Mouse (Mus musculus): Measurements from ENCODE around the gene Ptprg.
"Not testable (repeated sequence)": the region's sequence is repeated elsewhere in the genome, so short reads cannot be mapped to it uniquely, and the experiment has no call there.

The Ptprg gene

DNA sequence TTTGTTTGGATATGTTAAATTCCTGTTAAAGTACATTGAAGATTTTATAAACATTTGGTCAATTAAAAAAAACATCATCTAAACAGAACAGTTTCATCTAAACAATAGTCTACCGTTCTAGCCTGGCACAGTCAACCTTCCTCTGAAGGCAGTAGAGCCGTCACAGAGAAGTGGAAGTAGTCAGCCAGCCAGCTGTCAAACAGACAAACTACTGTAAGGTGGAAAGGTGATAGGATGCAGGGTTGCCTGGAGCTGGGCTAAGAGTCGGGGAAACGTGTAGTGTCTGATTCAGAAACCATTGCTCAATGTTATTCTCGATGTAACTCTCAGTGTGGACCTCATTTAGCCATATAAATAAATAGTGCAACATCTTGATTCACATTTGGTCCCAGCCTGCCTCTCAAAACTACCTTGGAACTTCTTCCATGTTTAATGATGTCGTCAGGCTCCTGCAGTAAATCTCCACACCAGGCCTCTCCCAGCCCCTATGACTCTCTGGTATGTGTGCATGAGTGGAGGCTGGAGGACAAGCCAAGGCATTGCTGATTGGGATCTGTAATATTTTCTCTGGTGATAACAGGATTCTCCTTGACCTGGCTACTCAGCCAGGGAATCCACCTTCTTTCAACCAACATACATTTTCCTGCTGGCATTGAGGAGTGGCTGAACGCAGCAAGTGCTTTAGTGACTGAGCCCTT is 178.0 kb downstream of the Ptprg start:
- no peak for DNase-seq (ENCODE audit: extremely low spot score, low spot score)

DNA sequence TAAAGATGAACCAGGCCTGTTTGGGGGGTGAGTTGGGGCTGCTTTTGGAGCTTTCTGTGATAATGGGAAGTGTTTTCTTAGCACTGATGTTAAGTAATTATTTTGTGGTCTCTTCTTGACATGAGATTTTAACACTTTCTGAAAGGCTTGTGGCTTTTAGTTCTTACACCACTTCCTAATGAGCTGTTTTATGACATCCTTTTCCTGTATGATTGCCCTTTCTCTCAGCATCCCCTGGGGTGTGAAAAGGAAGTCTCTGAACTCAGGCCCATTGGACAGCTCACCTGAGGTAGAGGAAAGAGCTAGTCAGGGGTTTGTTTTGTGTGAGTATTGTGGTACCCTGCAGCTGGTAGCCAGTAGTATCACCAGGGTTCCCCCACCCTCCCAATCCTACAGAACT is 179.0 kb downstream of the Ptprg start:
- no peak for DNase-seq (ENCODE audit: extremely low spot score, low spot score)

DNA sequence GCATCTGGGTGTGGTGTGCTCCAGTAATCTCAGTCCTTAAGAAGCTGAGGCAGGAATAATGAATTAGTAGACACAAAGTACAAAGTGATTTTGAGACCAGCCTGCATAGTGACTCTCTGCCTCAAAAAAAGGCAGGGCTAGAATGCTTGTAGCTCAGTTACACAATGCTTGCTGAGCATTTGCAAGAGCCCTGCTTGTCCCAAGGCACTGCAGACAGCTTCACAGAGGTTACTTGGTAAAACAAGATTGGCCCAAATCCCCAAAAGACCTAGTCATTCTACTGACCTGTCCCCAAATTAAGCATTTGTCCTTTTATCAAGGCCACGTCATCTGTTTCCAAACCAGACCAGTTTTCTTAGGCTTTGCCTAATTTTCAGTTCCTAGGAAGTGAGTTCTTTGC is 190.4 kb downstream of the Ptprg start:
- no peak for DNase-seq (ENCODE audit: extremely low spot score, low spot score)

DNA sequence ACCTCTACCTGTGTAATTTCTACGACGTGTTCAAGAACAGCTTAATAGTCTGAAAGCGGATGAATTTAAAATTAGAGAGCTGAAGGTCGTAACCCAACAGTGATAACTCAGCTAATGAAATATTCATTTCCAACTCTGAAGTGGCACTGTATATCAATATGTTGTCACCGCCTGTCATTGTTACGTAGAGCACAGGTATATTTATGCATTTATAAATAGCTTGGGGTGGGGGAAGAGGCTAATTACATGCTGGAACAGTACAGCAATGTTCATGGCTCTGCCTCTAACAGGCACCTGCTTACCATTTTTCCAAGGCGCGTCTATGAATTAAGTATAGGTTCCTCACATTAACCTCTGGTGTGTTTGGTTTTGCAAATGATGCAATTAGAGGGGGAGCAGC is 199.3 kb downstream of the Ptprg start:
- DNase-seq (ENCODE audit: extremely low spot score, low spot score): no peak

DNA sequence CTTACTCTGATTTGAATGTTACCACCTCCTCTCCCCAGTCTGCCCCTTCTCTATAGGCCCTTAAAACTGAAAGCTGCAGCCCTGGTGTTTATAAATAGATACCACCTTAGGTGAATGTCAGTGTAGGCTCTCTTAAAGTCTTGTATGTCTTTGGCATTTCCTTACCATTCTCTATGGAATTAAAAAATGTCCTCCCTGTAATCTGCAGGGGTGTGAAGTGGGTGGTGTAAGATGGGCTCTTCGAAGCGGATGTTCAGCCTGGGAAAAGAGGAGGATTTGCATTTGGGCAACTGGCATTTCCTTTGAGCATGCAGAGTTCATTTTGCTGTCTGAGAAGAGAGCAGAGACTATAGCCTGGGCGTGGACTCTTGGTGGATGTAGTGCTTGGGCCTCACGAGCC is 201.3 kb downstream of the Ptprg start:
- no peak for DNase-seq (ENCODE audit: extremely low spot score, low spot score)

DNA sequence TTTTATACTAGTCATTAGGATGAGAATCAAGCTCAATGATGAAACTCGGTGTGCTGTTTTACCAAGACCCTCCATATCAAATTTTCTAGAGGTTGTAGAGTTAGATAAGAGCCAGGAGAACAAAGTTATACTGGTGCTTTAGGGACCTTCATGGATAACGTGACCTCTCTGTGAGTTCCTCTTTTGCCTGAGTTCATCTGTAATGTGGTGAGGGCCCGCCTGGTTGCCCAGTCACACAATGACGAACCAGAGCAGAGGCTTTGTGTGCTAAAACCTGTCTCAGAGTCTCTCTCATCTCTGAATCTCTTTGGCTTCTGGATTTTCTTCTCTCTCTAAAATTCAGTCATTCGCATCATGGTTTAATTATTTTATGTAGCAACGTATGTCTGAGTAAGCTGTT is 204.9 kb downstream of the Ptprg start:
- no peak for DNase-seq (ENCODE audit: extremely low spot score, low spot score)

DNA sequence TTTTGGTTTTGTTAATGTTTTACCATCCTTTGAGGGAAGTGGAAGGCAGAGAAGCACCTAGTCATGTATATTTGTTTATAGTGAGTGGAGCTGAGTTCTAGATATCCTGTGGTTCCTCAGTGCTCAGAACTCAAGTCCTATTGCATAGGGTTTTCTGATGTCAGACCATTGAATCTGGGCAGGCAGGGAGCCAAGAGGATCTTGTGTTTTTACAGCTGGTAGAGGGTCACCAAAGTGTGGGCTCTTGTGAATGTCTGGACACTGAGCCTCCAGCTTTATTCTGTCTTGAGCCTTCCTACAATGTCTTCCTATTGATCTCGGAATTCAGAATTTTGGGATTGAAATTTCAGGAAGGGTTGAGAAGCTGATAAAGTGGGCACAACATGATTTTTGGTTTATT is 206.0 kb downstream of the Ptprg start:
- no peak for DNase-seq (ENCODE audit: extremely low spot score, low spot score)

DNA sequence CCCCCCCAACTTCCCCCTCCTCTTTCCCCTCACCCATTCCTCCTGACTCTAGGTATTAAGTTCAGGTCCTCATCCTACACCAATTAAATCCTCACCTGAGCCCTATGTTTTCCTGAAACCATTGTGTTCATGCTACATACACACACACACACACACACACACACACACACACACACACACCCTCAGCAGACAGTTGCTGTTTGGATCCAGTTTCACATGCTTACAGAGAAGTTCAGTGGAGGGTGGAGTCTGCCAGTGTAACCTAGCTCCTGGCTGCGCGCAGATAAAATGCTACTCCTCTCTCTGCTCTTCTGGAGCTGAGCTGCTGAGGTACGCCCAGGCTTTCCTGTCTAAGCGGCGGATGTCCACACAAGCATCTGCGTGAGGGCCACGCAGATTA is 209.7 kb downstream of the Ptprg start:
- no peak for DNase-seq (ENCODE audit: extremely low spot score, low spot score)

DNA sequence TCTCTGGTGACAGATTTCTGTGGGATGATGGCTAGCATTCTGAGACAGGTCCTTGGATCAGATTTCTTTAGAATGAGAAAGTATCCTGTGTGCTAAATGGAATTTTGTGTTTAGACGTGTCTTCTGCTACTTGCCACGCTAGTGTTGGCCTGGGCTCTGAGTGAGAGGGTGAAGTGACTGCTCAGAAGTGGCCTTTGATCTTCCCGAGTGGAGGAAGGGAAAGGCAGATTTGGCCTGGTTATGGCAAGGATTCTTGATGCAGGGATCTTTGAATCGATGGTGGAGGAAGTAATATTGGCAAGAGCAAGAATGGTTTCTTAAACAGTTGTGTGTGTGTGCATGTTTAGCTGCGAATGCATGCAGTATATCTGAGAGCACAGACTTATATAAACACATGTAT is 219.4 kb downstream of the Ptprg start:
- DNase-seq (ENCODE audit: extremely low spot score, low spot score): no peak

DNA sequence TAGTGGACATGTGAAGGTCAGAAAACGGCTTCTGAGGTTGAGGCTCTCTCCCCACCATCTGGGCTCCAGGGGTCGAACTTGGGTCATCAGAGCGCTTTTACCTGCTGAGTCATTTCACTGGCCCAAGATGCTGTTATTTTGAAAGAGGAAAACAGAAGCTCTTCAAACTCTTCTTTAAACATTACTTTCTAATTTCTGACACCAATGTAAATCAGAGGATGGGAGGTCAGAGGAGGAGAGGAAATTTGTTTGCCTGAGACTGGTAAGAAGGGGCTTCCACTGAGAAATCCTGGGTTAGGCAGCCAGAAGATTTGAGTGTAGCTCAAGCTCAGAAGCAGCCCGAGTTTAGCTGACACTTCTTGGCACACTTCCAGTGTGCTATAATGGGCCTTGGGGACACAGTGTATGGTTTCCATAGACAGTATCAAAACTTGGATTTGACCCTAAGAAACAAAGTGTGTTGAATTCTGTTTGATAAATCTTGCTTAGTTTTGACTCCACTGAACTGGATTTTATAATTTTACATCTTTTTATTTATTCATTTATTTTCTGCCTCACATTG is 221.2 kb downstream of the Ptprg start:
- no peak for DNase-seq (ENCODE audit: extremely low spot score, low spot score)

DNA sequence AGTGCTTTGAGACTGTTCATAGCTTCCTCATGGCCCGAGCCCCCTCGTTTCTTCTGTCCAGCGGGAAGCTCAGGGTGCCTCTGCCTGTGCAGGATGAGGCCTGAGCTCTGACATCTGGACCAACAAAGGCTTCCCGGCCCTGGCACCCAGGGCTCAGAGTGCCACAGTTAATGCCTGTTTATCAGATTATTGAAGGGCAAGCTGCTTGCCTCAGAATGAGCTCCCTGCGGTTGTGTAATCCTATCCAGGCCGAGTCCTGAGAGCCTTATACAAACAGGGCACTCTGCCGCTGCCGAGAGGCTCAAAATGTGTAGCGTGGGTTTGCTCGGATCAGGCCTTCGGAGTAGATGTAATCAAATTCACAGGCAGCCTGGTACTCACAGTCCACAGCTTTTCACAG is 221.9 kb downstream of the Ptprg start:
- peak; percentile 41 for DNase-seq (ENCODE audit: extremely low spot score, low spot score)

DNA sequence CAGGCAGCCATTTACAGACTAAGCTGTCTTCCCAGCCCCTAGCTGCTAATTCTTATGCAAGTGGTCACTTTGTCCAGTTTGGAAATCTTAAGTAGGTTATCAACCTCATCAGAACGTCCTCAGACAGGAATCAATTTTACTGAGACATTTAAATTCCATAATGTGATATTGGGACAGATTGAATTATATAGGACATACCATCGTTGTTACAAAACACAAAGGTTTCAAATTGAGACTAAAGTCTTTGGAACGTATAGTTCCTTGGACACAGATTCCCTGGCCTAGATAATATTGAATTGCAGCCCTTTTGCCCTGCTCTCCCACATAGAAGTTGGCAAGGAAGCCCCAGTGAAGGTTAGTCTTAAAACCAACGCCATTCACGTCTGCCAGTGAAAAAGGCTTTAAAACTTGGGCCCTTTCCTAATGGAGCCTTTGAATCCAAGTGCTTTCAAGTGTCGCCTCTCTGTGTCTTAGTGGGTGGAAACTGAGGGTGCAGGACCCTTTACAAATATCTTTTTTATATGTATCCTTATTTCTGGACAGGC is 222.7 kb downstream of the Ptprg start:
- DNase-seq (ENCODE audit: extremely low spot score, low spot score): no peak

DNA sequence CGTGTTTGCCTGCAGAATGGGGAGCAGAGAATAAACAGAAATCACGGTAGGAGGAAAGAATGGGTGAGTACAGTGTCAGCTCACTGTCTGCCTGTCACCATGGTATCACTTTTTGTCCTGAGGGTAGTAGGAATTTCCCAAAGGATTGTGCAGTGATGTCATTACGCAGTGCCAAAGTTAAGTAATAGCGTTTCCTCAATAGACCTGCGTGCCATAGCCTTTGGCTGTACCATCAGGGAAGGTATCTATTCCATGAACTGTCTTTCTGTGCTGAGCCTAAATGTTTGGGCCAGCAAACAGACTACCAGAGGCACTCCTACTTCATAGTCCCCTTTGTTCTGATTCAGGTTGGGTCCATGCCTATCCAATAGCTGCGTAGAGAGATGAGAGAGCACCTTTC is 223.2 kb downstream of the Ptprg start:
- no peak for DNase-seq (ENCODE audit: extremely low spot score, low spot score)

DNA sequence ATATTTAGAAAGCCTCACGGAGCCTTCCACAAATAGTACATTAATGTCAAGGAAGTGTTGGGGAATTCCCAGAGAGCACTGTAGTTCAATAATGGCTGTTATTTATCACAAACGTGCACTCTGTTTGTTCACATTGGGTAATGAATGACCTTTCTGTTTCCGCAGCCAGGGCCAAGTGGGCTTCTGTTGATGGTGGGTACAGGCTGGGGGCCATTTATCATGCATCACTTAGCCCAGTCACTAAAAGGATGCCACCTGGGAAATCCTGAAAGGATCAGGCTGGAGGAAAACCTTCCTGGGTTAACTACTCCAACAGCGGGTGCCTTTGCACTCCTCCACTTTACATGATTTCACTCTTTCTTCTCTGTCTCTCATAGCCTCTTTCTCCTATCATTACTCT is 237.9 kb downstream of the Ptprg start:
- DNase-seq (ENCODE audit: extremely low spot score, low spot score): no peak

DNA sequence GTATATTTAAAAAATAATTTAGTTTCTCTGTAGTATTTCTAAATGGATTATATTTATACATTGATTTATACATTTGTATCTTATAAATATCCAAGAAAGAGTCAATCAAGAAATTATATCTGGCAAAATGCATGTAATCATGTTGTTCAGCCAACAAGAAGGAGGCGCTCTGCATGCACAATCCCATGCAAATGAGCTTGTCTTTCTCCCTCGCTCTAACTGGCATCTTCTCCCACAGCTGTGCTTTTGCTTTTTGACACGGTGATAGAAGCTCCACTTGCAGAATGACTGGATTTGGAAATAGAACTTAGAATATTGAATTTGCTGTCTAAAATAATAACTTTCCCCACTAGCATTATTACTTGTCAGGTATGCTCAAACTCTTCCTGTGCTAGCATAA is 240.5 kb downstream of the Ptprg start:
- no peak for DNase-seq (ENCODE audit: extremely low spot score, low spot score)

DNA sequence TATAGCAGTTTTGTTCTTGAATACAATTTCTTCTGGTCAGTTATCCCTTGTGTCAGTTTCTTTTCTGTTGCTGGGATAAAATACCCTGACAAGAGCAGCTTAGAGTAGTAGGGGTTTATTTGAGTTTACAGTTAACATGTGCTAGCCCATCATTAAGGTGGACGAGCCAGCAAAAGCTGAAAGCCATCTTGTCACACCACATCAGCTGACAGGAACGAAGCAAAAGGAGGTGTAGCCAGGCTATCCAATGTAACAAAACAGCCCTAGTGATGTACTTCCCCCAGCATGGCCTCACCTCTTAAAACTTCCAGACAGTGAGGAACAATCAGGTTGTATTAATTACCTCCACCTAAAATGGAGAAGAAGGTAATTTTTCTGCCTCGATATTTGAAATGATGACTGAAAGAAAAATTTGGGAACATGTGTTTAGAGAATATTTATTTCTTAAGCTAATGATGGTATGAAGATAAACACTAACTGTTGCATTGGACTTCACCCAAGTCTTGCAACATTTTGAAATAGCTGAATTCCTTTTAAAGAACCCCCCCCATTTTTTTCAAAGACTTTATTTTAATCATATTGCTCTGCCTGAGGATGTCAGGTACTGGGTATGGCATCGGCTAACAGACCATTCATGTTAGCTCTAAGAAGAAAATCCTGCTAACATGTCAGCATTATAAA is 249.2 kb downstream of the Ptprg start:
- DNase-seq (ENCODE audit: extremely low spot score, low spot score): no peak

DNA sequence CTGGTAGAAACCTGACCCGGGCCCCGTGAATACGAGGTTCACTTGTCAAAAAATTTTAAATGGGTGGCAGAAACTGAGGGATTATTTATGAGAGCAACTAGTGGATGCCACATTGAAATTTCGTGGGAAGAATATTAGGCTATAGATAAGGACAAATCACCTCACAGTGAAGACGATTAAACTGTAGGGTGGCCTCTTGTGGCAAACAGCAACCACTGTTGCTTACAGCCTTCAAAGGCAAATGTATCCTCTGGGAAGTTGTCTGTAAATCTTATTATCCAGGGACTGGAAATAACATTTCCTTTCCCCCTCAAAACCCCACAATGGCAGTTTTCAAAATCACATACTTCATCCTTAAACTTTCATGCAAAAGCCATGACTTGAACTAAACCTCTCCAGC is 253.3 kb downstream of the Ptprg start:
- DNase-seq (ENCODE audit: extremely low spot score, low spot score): no peak

DNA sequence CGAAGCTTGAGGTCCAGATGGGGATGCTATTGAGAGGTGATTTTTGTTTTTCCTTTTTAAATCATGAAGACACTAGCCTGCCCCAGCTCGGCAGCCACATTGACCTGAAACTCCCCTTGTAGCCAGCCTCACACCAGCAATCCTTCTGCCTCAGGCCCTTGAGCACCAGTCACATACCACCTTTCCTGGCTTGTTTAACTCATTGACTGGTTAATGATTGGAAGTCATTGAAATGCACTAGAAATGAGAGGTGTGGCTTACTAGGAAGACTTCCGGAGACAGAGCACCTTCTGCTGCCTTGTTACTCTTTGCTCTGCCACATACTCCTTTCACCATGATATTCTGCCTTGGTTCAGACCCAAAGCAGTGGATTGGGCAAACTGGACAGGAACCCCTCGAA is 254.1 kb downstream of the Ptprg start:
- no peak for DNase-seq (ENCODE audit: extremely low spot score, low spot score)

DNA sequence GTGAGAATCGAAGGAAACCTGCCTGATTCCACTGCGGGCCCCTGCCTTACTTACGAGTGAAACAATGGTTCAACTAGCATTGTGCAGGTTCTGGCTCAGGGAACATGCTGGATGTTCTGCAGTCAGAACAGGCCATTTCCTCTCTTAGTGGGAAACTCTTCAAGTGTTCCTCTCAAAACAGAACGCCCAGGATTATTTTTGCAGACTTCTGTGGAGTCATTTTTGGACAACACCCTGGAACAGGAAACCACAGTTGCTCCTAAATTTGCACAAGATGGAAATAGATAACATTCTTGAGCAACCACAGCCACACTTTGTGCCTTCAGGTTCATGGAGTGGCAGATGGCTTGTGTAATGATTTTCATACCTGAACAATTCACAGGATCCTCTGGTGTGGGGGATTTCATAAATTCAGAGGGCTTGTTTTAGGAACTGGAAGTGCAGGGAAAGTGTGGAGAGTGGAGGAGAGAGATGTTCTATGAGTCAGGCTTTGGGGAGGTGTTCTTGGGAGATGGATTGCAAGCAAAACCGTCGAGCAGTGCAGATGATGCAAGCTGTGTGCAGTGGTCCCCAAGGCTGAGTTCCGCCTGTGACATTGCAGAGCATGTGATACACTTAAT is 257.9 kb downstream of the Ptprg start:
- no peak for DNase-seq (ENCODE audit: extremely low spot score, low spot score)

DNA sequence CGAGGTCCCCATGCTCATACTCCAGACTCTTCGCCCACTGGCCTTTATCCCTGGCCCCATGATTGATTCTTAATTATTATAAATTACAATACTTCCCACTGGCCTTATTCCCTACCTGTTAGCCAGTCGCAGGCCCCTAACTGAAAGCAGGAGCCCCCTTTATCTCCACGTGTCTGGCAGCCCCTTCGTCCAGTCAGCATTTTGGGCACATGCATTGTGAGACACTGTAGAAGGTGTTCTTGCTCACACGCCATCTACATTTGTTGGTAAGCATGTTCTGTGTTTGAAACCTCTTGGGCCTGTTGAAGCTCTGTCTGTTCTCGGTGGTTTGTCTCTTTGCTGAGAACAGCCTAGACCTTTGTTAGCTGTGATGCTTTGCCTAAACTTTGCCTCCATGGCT is 259.0 kb downstream of the Ptprg start:
- DNase-seq (ENCODE audit: extremely low spot score, low spot score): no peak

DNA sequence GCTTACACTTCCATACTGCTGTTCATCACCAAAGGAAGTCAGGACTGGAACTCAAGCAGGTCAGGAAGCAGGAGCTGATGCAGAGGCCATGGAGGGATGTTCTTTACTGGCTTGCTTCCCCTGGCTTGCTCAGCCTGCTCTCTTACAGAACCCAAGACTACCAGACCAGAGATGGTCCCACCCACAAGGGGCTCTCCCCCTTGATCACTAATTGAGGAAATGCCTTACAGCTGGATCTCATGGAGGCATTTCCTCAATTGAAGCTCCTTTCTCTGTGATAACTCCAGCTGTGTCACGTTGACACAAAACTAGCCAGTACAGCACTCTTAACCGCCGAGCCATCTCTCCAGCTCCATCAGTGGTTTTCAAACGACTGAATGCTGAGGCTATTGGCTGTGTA is 261.5 kb downstream of the Ptprg start:
- DNase-seq (ENCODE audit: extremely low spot score, low spot score): not testable (repeated sequence)

DNA sequence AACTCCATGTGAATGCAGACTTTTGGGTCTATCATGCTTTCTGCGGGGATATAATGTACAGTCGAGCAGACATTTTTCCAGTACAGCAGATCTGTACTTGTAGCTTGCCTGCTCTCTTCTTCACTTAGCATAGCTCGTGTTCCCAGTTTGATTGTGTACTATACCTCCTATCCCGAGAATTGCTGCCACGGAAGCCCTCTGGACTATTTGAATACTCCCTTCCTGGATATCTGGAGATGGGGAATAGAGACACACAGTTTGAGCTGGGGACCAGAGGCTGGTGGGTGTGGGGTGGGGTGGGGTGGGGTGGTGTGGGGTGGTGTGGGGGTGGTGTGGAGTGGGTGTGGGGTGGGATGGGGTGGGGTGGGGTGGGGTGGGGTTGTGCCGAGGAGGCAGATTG is 263.9 kb downstream of the Ptprg start:
- no peak for DNase-seq (ENCODE audit: extremely low spot score, low spot score)

Measured in neural tube, embryonic 10.5 days (tissue).